Mouse (Mus musculus) MEL (cell line): ENCODE measurements at regions not wholly inside any gene's neighbourhood (a gene's known extent, or its start where the extent isn't known, plus 50 kb on each side); places are given as distances from the start of the nearest gene placed in this dataset.

Source experiments
- CTCF ChIP-seq, 3 experiments: IDR thresholded peaks in 2 of 3; conservative IDR thresholded peaks in 1 of 3; 2 replicates each; pipeline ENCODE4 v1.5.1; 2011 to 2012; ENCODE audit warnings: low read length in 3 of 3, low read depth in 2 of 3, mild to moderate bottlenecking in 2 of 3, improper control_type of control experiment in 1 of 3, inconsistent platforms in 1 of 3, mixed read lengths in 1 of 3, moderate library complexity in 1 of 3; ENCODE audit not compliant: control insufficient read depth in 1 of 3, insufficient read depth in 1 of 3, poor library complexity in 1 of 3, severe bottlenecking in 1 of 3
- HCFC1 ChIP-seq: IDR thresholded peaks from 2 replicates; pipeline ENCODE4 v1.6.1; 2012; ENCODE audit warnings: low read depth, mild to moderate bottlenecking, inconsistent platforms, low read length, improper control_type of control experiment, moderate library complexity
- NRF1 ChIP-seq: IDR thresholded peaks from 2 replicates; pipeline ENCODE4 v1.6.1; 2014; ENCODE audit warnings: low read depth, mild to moderate bottlenecking, inconsistent platforms, low read length, improper control_type of control experiment, moderate library complexity; ENCODE audit not compliant: poor library complexity, insufficient read depth, severe bottlenecking
- POLR2A ChIP-seq, 2 experiments: IDR thresholded peaks; 2 replicates each; pipeline ENCODE4 v1.6.1; 2011 to 2012; ENCODE audit warnings: low read length in 2 of 2, mild to moderate bottlenecking in 2 of 2, control low read depth in 1 of 2, improper control_type of control experiment in 1 of 2, low read depth in 1 of 2, moderate library complexity in 1 of 2; ENCODE audit not compliant: control insufficient read depth in 1 of 2, insufficient read depth in 1 of 2, poor library complexity in 1 of 2
- POLR2AphosphoS5 ChIP-seq: IDR thresholded peaks from 2 replicates; pipeline ENCODE4 v1.6.1; 2012; ENCODE audit warnings: low read depth, borderline replicate concordance, mild to moderate bottlenecking, inconsistent platforms, low read length, moderate library complexity, mixed read lengths
- RCOR1 ChIP-seq: IDR thresholded peaks from 2 replicates; pipeline ENCODE4 v1.6.1; 2012; ENCODE audit warnings: low read depth, mild to moderate bottlenecking, inconsistent platforms, low read length, improper control_type of control experiment
- SMC3 ChIP-seq: IDR thresholded peaks from 2 replicates; pipeline ENCODE4 v1.6.1; 2011; ENCODE audit warnings: low read depth, low read length, improper control_type of control experiment
- UBTF ChIP-seq: IDR thresholded peaks from 2 replicates; pipeline ENCODE4 v1.6.1; 2012; ENCODE audit warnings: low read depth, mild to moderate bottlenecking, inconsistent platforms, low read length, improper control_type of control experiment, moderate library complexity, borderline replicate concordance; ENCODE audit not compliant: insufficient read depth
- ZMIZ1 ChIP-seq: IDR thresholded peaks from 2 replicates; pipeline ENCODE4 v1.6.1; 2012; ENCODE audit warnings: low read depth, mild to moderate bottlenecking, inconsistent platforms, low read length, improper control_type of control experiment, moderate library complexity

GRCm38 (mm10) chr7:117103035-117103434 is 277.7 kb upstream of the Xylt1 start:
- TF ChIP-seq CTCF (IDR thresholded peaks at IDR 0.05 in 2 of 3, conservative IDR thresholded peaks at IDR 0.05 in 1 of 3; ENCODE audit: control insufficient read depth in 1 of 3, insufficient read depth in 1 of 3, low read depth in 2 of 3, low read length in 3 of 3, poor library complexity in 1 of 3, severe bottlenecking in 1 of 3), result no peak
- TF ChIP-seq SMC3, result no peak
- TF ChIP-seq POLR2AphosphoS5, result no peak
- no peak for TF ChIP-seq POLR2A (IDR thresholded peaks at IDR 0.05; ENCODE audit: control insufficient read depth in 1 of 2, insufficient read depth in 1 of 2, low read depth in 1 of 2, low read length in 2 of 2, poor library complexity in 1 of 2)
- no peak for TF ChIP-seq UBTF
- no peak for TF ChIP-seq ZMIZ1
- TF ChIP-seq HCFC1, result no peak
- TF ChIP-seq RCOR1, result no peak
- TF ChIP-seq NRF1, result no peak
